Mouse (Mus musculus): ENCODE results near the gene 5730409E04Rik.

The 5730409E04Rik gene

GRCm38 (mm10) chr4:126609606-126610181, at the start of gene 5730409E04Rik:
5730409E04Rik (plus strand) TSS chr4:126609818.
- TF ChIP-seq GATA4 (IDR thresholded peaks at IDR 0.05; ENCODE audit: insufficient replicate concordance, low read length) = no peak

DNA sequence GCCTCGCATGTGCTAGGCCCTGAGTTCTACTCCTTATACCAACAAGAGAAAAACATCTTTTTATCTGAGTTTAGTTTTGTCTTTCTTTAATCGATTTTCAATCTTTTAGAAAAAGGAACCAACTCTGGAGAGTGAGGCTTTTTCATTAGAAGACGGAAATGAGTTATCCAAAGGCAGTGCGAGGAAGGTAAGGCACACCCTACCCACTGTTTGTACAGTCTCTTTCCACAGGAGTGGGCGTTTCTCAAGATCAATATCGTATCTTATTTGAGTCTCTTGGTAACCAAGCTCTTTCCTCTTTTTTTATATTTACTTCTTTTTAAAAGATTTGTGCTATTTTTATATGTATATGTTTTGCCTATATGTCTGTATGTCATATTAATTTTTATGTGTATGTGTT, 45.8 kb upstream of the 5730409E04Rik start:
- no peak for TF ChIP-seq GATA4 (IDR thresholded peaks at IDR 0.05; ENCODE audit: insufficient replicate concordance, low read length)

DNA sequence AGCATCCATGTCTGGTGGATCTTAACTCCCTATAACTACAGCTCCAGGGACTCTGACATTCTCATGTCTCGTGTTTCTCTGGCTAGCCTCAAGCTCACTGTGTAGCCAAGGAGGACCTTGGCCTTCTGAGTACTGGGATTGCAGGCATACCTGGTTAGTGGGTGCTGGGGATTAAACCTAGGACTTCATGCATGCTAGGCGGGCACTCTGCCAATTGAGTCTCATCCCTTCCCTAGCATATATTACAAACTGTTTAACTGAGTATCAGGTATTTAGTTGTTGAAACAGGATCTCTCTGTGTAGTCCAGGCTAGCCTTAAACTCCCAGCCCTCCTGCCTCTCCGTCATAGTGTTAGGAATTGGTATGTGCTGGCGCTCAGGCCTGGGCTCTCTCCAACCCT, 42.4 kb upstream of the 5730409E04Rik start:
- TF ChIP-seq GATA4 (IDR thresholded peaks at IDR 0.05; ENCODE audit: insufficient replicate concordance, low read length) = no peak

DNA sequence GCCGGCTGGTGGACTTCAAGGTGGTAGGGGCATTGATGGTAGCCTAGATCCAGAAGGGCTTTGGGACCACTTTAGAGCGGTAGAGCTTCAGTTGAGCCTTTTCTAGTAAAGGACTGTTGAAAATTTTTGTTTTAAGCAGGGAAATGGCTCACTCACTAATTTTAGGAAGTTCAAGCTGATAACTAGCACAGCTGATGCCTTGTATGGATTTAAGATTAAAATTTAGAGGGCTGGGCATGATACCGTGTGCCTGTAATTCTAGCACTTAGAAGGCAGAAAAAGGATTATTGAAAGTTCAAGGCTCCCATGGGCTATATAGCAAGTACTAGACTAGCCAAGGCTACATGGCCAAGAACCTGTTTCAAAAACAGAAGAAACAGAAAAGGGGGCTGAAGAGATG, 39.8 kb upstream of the 5730409E04Rik start:
- TF ChIP-seq GATA4 (IDR thresholded peaks at IDR 0.05; ENCODE audit: insufficient replicate concordance, low read length) = no peak

DNA sequence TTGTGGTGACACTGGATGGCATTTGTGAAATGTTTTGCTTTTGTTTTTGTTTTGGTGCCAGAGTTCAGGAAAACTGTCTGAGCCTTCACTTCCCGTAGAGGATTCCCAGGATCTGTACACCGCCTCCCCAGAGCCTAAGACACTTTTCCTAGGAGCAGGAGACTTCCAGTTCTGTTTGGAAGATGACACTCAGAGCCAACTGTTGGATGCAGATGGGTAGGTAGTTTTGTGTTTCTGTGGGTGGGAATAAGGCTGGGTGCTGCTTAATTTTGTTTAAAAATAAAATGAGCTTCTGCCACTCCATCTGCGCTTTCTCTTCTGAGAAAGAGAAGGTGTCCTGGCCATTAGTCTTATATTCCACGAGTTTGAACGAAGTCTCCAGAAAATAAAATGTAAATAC, 33.3 kb upstream of the 5730409E04Rik start:
- TF ChIP-seq GATA4 (IDR thresholded peaks at IDR 0.05; ENCODE audit: insufficient replicate concordance, low read length) = no peak

DNA sequence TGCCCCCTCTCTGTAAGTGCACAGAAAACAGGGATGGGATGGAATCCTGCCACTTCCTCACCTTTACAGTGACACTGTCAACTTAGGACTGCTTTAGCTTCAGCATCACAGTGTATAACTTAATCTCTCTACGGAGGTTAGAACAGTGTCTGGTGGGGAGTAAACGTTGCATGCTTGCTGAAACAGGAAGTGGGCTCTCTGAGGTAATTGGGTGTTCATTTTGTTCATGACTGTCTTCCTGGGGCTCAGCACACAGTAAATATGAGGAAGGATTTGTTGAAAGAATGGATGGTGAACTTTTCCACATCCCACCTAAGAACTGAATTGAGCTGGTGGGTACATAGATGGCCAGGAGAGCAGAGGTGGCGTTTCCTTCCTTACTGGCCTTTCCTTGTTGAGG, 31.7 kb upstream of the 5730409E04Rik start:
- no peak for TF ChIP-seq GATA4 (IDR thresholded peaks at IDR 0.05; ENCODE audit: insufficient replicate concordance, low read length)

- no peak for TF ChIP-seq GATA4 (IDR thresholded peaks at IDR 0.05; ENCODE audit: insufficient replicate concordance, low read length)
Measured at GRCm38 (mm10) chr4:126579077-126579476, 30.5 kb upstream of the 5730409E04Rik start.

DNA sequence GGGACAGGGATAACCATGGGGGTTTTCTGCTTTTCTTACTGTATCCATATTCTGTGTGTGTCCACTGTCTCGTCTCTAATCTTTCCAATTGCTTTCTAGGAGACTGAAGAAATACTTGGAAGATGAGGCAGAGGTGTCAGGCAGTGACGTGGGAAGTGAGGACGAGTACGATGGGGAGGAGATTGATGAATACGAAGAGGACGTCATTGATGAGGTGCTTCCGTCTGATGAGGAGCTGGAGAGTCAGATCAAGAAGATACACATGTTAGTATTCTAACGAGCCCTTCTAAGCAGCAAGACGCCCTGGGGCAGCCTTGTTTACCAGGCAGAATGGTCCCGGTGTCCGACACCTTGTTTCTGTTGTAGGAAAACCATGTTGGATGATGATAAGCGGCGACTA, 23.9 kb upstream of the 5730409E04Rik start:
- TF ChIP-seq GATA4 (IDR thresholded peaks at IDR 0.05; ENCODE audit: insufficient replicate concordance, low read length) = no peak

DNA sequence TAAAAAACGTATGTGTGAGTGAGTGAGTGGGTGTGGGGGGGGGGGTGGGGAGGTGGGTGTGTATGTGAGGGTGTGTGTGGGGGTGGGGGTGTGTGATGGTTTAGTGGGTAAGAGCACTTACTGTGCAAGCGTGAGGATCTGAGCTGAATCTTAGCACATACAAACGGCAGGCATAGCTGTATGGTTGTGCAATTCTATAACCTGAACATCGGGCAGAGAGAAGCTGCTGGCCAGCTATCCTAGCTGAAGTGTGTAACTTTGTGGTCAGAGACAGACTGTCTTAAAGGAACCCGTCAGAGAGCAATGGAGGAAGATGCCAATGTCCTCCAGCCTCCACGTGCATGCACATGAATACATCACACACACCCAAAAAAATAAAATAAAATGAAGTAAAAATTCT, 17.6 kb upstream of the 5730409E04Rik start:
- TF ChIP-seq GATA4 (IDR thresholded peaks at IDR 0.05; ENCODE audit: insufficient replicate concordance, low read length) = no peak

DNA sequence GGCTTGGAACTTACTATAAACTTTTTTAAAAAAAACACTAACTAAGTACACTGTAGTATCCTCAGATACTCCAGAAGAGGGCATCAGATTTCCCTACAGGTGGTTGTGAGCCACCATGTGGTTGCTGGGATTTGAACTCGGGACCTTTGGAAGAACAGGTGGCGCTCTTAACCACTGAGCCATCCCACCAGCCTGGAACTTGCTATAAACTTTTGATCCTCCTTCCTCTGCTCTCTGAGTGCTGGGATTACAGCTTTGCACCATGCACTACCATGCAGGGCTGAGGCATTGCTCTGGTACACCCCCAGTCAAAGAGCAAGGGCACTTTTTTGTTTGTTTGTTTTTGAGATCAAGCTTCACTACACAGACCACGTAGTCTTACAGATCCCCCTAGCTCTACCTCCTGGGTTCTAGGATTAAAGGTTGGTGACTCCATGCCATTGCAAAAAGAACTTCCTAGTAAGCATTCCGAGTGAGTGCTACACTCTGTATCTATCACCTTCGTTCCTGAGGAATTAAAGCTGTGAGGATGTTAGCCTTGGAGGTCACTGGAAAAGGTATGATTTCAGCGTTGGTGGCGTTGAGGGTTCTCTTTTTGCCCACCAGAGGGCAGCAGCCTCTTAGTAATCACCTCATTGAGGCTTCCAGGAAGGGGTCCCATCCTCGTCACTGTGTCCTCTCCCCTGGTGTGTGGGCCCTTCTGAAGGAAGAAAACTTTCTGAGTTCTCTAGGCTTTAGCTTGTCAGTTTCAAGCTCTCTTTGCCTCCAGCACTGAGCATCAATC, 9.5 kb upstream of the 5730409E04Rik start:
- TF ChIP-seq GATA4 (IDR thresholded peaks at IDR 0.05; ENCODE audit: insufficient replicate concordance, low read length) = no peak

GRCm38 (mm10) chr4:126601597-126602444, 7.8 kb upstream of the 5730409E04Rik start:
- TF ChIP-seq GATA4 (IDR thresholded peaks at IDR 0.05; ENCODE audit: insufficient replicate concordance, low read length) = no peak

DNA sequence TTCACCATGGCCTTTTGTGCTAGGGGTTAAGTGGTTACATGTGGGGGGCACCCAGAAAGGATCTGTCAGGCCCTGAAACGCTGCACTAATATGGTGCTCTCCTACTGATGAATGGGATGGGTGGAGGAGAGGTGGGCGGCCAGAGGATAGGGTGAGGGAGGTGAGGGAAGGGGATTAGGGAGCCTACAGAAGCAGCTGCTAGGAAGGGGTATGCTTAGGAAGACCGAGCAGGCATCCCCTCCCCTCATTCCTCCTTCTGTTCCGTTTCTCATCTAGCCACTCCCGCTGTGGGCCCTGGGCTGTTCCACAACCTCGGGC, 7.2 kb upstream of the 5730409E04Rik start:
- TF ChIP-seq GATA4 (IDR thresholded peaks at IDR 0.05; ENCODE audit: insufficient replicate concordance, low read length) = no peak

DNA sequence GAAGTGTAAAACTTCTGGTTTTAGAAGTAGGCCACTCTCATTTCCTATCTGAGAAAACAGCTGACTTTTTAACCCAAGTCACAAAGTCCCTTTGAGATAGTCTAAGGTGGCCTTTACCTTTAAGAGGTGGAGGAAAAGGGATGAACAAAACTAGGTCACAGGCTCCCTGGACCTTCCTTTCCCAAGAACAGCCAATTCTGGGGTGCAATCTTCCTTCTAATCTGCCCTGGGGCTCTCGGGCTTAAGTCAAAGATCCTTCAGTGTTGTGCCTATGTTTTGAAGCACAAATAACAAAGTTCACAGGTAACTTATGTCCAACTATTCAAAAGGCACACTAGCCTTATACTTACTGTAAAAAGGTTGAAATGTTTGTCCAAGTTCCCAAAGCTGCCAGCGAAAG, 5.5 kb upstream of the 5730409E04Rik start:
- TF ChIP-seq GATA4 (IDR thresholded peaks at IDR 0.05; ENCODE audit: insufficient replicate concordance, low read length) = no peak

GRCm38 (mm10) chr4:126605751-126606150, 3.9 kb upstream of the 5730409E04Rik start:
- TF ChIP-seq GATA4 (IDR thresholded peaks at IDR 0.05; ENCODE audit: insufficient replicate concordance, low read length) = no peak

DNA sequence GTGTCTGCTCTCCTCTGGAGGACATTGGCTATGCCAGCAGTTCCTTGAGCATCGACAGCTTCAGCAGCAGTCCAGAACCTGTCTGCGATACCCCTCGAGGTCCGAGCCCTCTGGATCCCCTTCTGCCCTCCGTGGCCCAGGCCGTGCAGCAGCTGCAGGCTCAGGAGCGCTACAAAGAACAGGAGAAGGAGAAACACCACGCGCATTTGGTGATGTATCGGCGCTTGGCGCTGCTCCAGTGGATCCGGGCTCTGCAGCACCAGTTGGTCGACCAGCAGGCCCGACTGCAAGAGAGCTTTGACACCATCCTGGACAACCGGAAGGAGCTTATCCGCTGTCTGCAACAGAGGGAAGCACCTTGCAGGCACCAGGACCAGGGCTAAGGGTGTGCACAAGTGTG, 2.4 kb downstream of the 5730409E04Rik start:
- TF ChIP-seq GATA4 (IDR thresholded peaks at IDR 0.05; ENCODE audit: insufficient replicate concordance, low read length) = no peak

DNA sequence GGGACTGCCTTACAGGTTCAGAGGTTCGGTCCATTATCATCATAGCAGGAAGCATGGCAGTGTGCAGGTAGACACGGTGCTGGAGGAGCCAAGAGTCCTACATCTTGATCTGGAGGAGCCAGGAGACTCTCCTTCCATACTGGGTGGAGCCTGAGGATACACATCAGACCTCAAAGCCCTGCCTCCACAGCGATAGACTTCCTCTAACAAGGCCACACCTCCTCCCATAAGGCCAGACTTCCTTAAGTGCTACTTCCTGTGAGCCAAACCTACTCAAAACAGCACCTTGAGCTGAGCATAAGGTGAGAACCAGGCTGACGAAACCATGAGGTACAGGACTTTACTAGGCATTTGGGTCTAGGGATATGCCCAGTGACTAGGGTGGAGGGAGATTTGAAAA, 6.7 kb downstream of the 5730409E04Rik start:
- no peak for TF ChIP-seq GATA4 (IDR thresholded peaks at IDR 0.05; ENCODE audit: insufficient replicate concordance, low read length)
